Mouse (Mus musculus) left cerebral cortex, postnatal 10 days (tissue): Measurements from ENCODE around the gene Cacna1a. TPM values are rescaled to one million over a fixed set of nuclear protein-coding genes. Genes with fewer than 3 reads are reported as not detected.
"Not testable (repeated sequence)": the region's sequence is repeated elsewhere in the genome, so short reads cannot be mapped to it uniquely, and the experiment has no call there.

Experiments used
- DNase-seq, 2 experiments: peaks; one replicate each; pipeline ENCODE4 v3.0.0; 2021 to 2022; ENCODE audit warnings: low spot score in 2 of 2, mixed read lengths in 1 of 2; ENCODE audit errors: extremely low spot score in 1 of 2
- intact Hi-C: fragments of 180-260 bp; cut with DNase I; formaldehyde crosslinking; loops from one replicate; pipeline ENCODE4 v1.15.1; 2025
- total RNA-seq, 2 experiments: library from RNA; stranded (reverse); gene quantifications; 2 replicates each; pipeline ENCODE4 v1.2.3; 2021

Cacna1a gene
- total RNA-seq, 2 experiments from 2014 or later: 269 to 287 TPM

GRCm38 (mm10) chr8:84659936-84660818 is 271.9 kb downstream of the Cacna1a start:
- peak in 1 of 2 experiments; percentile 88 for DNase-seq
- intact Hi-C loops: no loop called here

GRCm38 (mm10) chr8:84660819-84661457 is 272.7 kb downstream of the Cacna1a start:
- DNase-seq: peak in 1 of 2 experiments; percentile 70
- intact Hi-C loops: no loop called here

GRCm38 (mm10) chr8:84661458-84661871 is 273.2 kb downstream of the Cacna1a start:
- peak in 1 of 2 experiments; percentile 93 for DNase-seq
- intact Hi-C loops: no loop called here

GRCm38 (mm10) chr8:84661961-84662571 is 273.8 kb downstream of the Cacna1a start:
- intact Hi-C loops: no loop called here
- DNase-seq: peak in 1 of 2 experiments; percentile 80

- peak; percentile 95 to 96 for DNase-seq
- intact Hi-C loops: no loop called here
These were observed 274.4 kb downstream of the Cacna1a start, which contains the start of gene Ier2 for GRCm38 (mm10) chr8:84662581-84663065. Gene Ier2, minus strand, starts transcription at chr8:84662852.

GRCm38 (mm10) chr8:84663483-84664327 is 275.5 kb downstream of the Cacna1a start:
- intact Hi-C loops: no loop called here

GRCm38 (mm10) chr8:84664566-84665384 is 276.5 kb downstream of the Cacna1a start:
- DNase-seq: peak; percentile 87 to 89
- intact Hi-C loops: no loop called here

More at GRCm38 (mm10) chr8:84663483-84664327, 275.5 kb downstream of the Cacna1a start:
- peak; percentile 96 to 97 for DNase-seq

GRCm38 (mm10) chr8:84665385-84665893 is 277.2 kb downstream of the Cacna1a start:
- no peak for DNase-seq
- intact Hi-C loops: no loop called here

GRCm38 (mm10) chr8:84668081-84668480 is 279.8 kb downstream of the Cacna1a start:
- no peak for DNase-seq
- intact Hi-C loops: no loop called here

GRCm38 (mm10) chr8:84668731-84669485 is 280.7 kb downstream of the Cacna1a start:
- DNase-seq: no peak
- intact Hi-C loops: no loop called here

GRCm38 (mm10) chr8:84670295-84671006 is 282.2 kb downstream of the Cacna1a start:
- intact Hi-C loops, DNase-seq: not testable (repeated sequence)

GRCm38 (mm10) chr8:84677305-84677704 is 289.1 kb downstream of the Cacna1a start:
- intact Hi-C loops: no loop called here
- DNase-seq: no peak

- intact Hi-C loops: no loop called here
- DNase-seq: no peak
These were observed 293.2 kb downstream of the Cacna1a start for GRCm38 (mm10) chr8:84681476-84681875.

- no peak for DNase-seq
- intact Hi-C loops: no loop called here
These were observed 294.0 kb downstream of the Cacna1a start for GRCm38 (mm10) chr8:84682257-84682656.

- intact Hi-C loops: no loop called here
- DNase-seq: no peak
These were observed 296.3 kb downstream of the Cacna1a start for GRCm38 (mm10) chr8:84684537-84684936.
